Mouse (Mus musculus) midbrain, postnatal 0 days (tissue): ENCODE data around the gene Nebl. TPM values are rescaled to one million over a fixed set of nuclear protein-coding genes. Genes with fewer than 3 reads are reported as not detected.

ENCODE experiments used
- ATAC-seq: fragments of 200-750 bp; cut with Nextera tagmentation; 2 replicates; pipeline ENCODE4 v1.8.0; 2017; ENCODE audit warnings: moderate number of reproducible peaks, mild to moderate bottlenecking, moderate TSS enrichment, moderate library complexity; ENCODE audit not compliant: low FRiP score
- DNase-seq: peaks from one replicate; pipeline ENCODE4 v3.0.0-alpha.2; 2015; ENCODE audit warnings: low spot score
- H3K27ac ChIP-seq: fragments of 300-500 bp; sonication (generic); 2 replicates; pipeline ENCODE4 v1.5.1; 2014; ENCODE audit warnings: low read depth, mild to moderate bottlenecking, low read length, mixed read lengths
- H3K27me3 ChIP-seq: fragments of 300-500 bp; sonication (generic); 2 replicates; pipeline ENCODE4 v1.6.1; 2014; ENCODE audit warnings: low read length, control low read depth, mixed read lengths; ENCODE audit not compliant: insufficient read depth
- H3K36me3 ChIP-seq: fragments of 300-500 bp; sonication (generic); 2 replicates; pipeline ENCODE4 v1.6.1; 2014; ENCODE audit warnings: low read length, control low read depth, mixed read lengths; ENCODE audit not compliant: insufficient read depth
- H3K4me1 ChIP-seq: fragments of 300-500 bp; sonication (generic); 2 replicates; pipeline ENCODE4 v1.6.1; 2014; ENCODE audit warnings: mild to moderate bottlenecking, control low read depth, antibody characterized with exemption, low read length, mixed read lengths; ENCODE audit not compliant: insufficient read depth
- H3K4me2 ChIP-seq: fragments of 300-500 bp; sonication (generic); 2 replicates; pipeline ENCODE4 v1.6.1; 2014; ENCODE audit warnings: low read depth, mild to moderate bottlenecking, low read length, mixed read lengths; ENCODE audit not compliant: poor library complexity, severe bottlenecking
- H3K4me3 ChIP-seq: fragments of 300-500 bp; sonication (generic); 2 replicates; pipeline ENCODE4 v1.5.1; 2014; ENCODE audit warnings: low read depth, mild to moderate bottlenecking, low read length, moderate library complexity
- H3K9ac ChIP-seq: fragments of 300-500 bp; sonication (generic); replicated peaks from 2 replicates; pipeline ENCODE4 v1.6.1; 2014; ENCODE audit warnings: mild to moderate bottlenecking, low read length, moderate library complexity, mixed read lengths; ENCODE audit not compliant: poor library complexity, severe bottlenecking
- H3K9me3 ChIP-seq: fragments of 300-500 bp; sonication (generic); 2 replicates; pipeline ENCODE4 v1.6.1; 2016; ENCODE audit warnings: low read length, control low read depth
- CTCF ChIP-seq: IDR thresholded peaks from 2 replicates; pipeline ENCODE4 v1.5.1; 2016; ENCODE audit warnings: antibody characterized with exemption, mild to moderate bottlenecking
- WGBS: fragments of 180-500 bp; shearing (Covaris S2); extraction: QIAGEN DNeasy Blood & Tissue Kit; methylation state at CpG from one replicate; pipeline ENCODE4 v1.1.7; 2014; 5-methylcytosine and 5-hydroxymethylcytosine counted together
- polyA plus RNA-seq: library from polyadenylated mRNA; unstranded; fragments of >200 nt; fragmentation: Nextera tagmentation; extraction: Ambion mirVana; gene quantifications from 2 replicates; pipeline ENCODE4 v1.2.1, GENCODE M21; 2015
- total RNA-seq: library from RNA; depleted of rRNA; stranded (reverse); fragments of >200 nt; gene quantifications from 2 replicates; pipeline ENCODE4 v1.2.3, GENCODE M21; 2014

Nebl gene
- total and polyA plus RNA-seq, 2 experiments from 2014 or later = 11.7 to 24.0 TPM

DNA sequence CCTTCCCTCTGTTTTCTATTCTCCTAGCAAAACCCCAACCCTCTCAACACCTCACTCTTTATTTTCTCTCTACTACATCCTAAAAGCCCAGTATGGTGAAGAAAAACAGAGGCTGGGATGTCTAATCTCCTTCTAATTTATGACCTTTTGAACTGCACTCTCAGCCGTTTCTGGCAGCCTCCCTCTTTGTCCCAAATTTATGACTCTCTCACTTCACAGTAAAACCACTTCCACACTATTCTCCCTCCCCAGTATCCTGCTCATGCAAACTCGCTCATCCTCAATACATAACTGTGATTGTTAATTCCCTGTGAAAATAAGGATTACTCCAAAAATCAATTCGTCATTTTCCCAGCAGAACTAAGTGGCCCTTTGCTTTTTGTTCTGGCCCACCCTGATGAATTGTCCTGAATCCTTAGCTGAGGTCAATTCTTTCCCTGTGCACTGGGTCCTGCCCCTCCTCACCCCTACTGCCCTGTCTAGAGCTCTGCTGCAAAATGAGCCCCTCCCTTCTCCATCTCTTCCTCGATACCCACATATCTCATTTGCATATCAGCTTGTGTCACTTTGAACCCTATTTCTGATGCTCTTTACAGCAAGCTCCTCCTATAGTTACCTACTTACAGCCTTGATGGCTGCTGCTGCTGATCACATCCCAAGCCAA is 181.2 kb downstream of the Nebl start:
- H3K4me3 ChIP-seq = no peak overlapping the region
- H3K4me2 ChIP-seq = no peak overlapping the region
- ATAC-seq (no peak), DNase-seq (no peak)
- no peak overlapping the region for H3K27ac ChIP-seq
- no peak for TF ChIP-seq CTCF
- H3K9ac ChIP-seq = no peak overlapping the region
- no peaks in the 10 kb centered on the region for H3K27me3 ChIP-seq
- WGBS = 33% methylated on average over 4 of the region's 4 CpGs
- no peaks in the 10 kb centered on the region for H3K36me3 ChIP-seq
- no peaks in the 10 kb centered on the region for H3K4me1 ChIP-seq
- H3K9me3 ChIP-seq = no peaks in the 10 kb centered on the region

- Histone ChIP-seq H3K4me1 (no peaks in the 10 kb centered on the region), H3K4me2 (no peak overlapping the region), H3K27ac (no peak overlapping the region), H3K4me3 (no peak overlapping the region), H3K27me3 (no peaks in the 10 kb centered on the region), H3K9ac (no peak overlapping the region), H3K9me3 (no peaks in the 10 kb centered on the region), H3K36me3 (no peaks in the 10 kb centered on the region)
- 41% methylated on average over 3 of the region's 3 CpGs for WGBS
- ATAC-seq (no peak), DNase-seq (peak; percentile 19)
- TF ChIP-seq CTCF = no peak
These were observed 184.8 kb downstream of the Nebl start for GRCm38 (mm10) chr2:17546354-17546948.

DNA sequence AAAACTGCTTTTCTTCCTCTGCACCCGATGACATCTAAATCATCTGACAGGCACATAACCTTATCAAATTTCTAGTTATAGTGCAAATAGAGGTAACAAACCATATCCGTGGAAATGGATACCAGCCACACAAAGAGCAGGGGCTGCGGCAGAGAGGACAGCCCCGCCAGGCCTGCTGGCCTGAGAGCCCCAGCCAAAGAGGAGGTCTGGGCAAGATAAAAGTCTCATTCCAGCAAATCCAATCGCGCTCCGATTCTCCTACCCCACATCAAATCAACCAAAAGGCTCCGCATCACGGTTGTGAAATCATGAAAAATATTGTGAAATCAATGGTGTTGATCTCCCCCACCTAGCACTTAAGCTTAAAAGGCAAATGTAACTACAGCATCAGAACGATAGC is 191.5 kb downstream of the Nebl start:
- Histone ChIP-seq H3K27ac (no peak overlapping the region), H3K36me3 (no peaks in the 10 kb centered on the region), H3K9ac (no peak overlapping the region), H3K27me3 (no peaks in the 10 kb centered on the region), H3K4me1 (no peaks in the 10 kb centered on the region), H3K9me3 (no peaks in the 10 kb centered on the region), H3K4me3 (no peak overlapping the region), H3K4me2 (no peak overlapping the region)
- TF ChIP-seq CTCF = no peak
- no peak for ATAC-seq
- no peak for DNase-seq
- 52% methylated on average over 10 of the region's 10 CpGs for WGBS

GRCm38 (mm10) chr2:17538493-17538892 is 192.8 kb downstream of the Nebl start:
- Histone ChIP-seq H3K27ac (no peak overlapping the region), H3K4me3 (no peak overlapping the region), H3K27me3 (no peaks in the 10 kb centered on the region), H3K9me3 (no peaks in the 10 kb centered on the region), H3K4me2 (no peak overlapping the region), H3K9ac (no peak overlapping the region), H3K36me3 (no peaks in the 10 kb centered on the region), H3K4me1 (no peaks in the 10 kb centered on the region)
- ATAC-seq = no peak
- peak; percentile 46 for DNase-seq
- no peak for TF ChIP-seq CTCF
- WGBS = 97% methylated on average over 4 of the region's 4 CpGs

GRCm38 (mm10) chr2:17531355-17532105 is 199.7 kb downstream of the Nebl start:
- no peak for ATAC-seq
- 88% methylated on average over 12 of the region's 12 CpGs for WGBS
- TF ChIP-seq CTCF = no peak

More at GRCm38 (mm10) chr2:17531355-17532105, 199.7 kb downstream of the Nebl start:
- Histone ChIP-seq H3K4me2 (no peak overlapping the region), H3K27ac (no peak overlapping the region), H3K36me3 (no peaks in the 10 kb centered on the region), H3K9me3 (no peaks in the 10 kb centered on the region), H3K9ac (no peak overlapping the region), H3K4me3 (no peak overlapping the region), H3K4me1 (no peaks in the 10 kb centered on the region), H3K27me3 (no peaks in the 10 kb centered on the region)
- no peak for DNase-seq
